Mouse (Mus musculus) kidney, adult 2 months (tissue): Measurements from ENCODE around the gene Krtdap. TPM values are rescaled to one million over a fixed set of nuclear protein-coding genes. Genes with fewer than 3 reads are reported as not detected.

Experiments
- DNase-seq: peaks from one replicate; pipeline ENCODE4 v3.0.0; 2021
- H3K27ac ChIP-seq: fragments of 200-500 bp; 2 replicates; pipeline ENCODE4 v1.5.1; 2012; ENCODE audit warnings: low read depth, low read length, control low read depth, inconsistent platforms; ENCODE audit not compliant: insufficient read depth
- H3K27me3 ChIP-seq: fragments of 200-500 bp; replicated peaks from 2 replicates; pipeline ENCODE4 v1.6.1; 2012; ENCODE audit warnings: mild to moderate bottlenecking, moderate library complexity, low read length, inconsistent platforms; ENCODE audit not compliant: control insufficient read depth, insufficient read depth
- H3K36me3 ChIP-seq: fragments of 200-500 bp; 2 replicates; pipeline ENCODE4 v1.6.1; 2012; ENCODE audit warnings: mild to moderate bottlenecking, moderate library complexity, low read length, inconsistent platforms; ENCODE audit not compliant: control insufficient read depth, insufficient read depth
- H3K4me1 ChIP-seq: fragments of 200-500 bp; 2 replicates; pipeline ENCODE4 v1.6.1; 2011; ENCODE audit warnings: low read length; ENCODE audit not compliant: control insufficient read depth, insufficient read depth
- H3K4me3 ChIP-seq: fragments of 200-500 bp; 2 replicates; pipeline ENCODE4 v1.5.1; 2011; ENCODE audit warnings: mild to moderate bottlenecking, low read depth, low read length, control low read depth; ENCODE audit not compliant: insufficient read depth
- CTCF ChIP-seq: fragments of 200-500 bp; conservative IDR thresholded peaks from 2 replicates; pipeline ENCODE4 v1.5.1; 2011; ENCODE audit warnings: low read depth, mild to moderate bottlenecking, control low read depth, low read length, moderate library complexity, mixed read lengths; ENCODE audit not compliant: insufficient read depth, insufficient read length
- POLR2A ChIP-seq: fragments of 200-500 bp; IDR thresholded peaks from one replicate; pipeline ENCODE4 v1.6.1; 2011; ENCODE audit warnings: low read depth, low read length, control low read depth
- whole genome bisulfite sequencing: fragments of 180-500 bp; shearing (Covaris S2); methylation state at CpG from one replicate; pipeline ENCODE4 v1.1.7; 2018; 5-methylcytosine and 5-hydroxymethylcytosine counted together
- polyA plus RNA-seq: library from polyadenylated mRNA; depleted of rRNA; stranded (reverse); fragments of >200 nt; gene quantifications from 2 replicates; pipeline ENCODE4 v1.2.3, GENCODE M21; 2012

The Krtdap gene
- polyA plus RNA-seq, 1 experiment, result not detected

- TF ChIP-seq POLR2A (no peak), CTCF (no peak)
- 38% methylated on average over 9 of the region's 9 CpGs for WGBS
- H3K4me3 ChIP-seq, result no peak overlapping the region
- H3K27ac ChIP-seq, result no peak overlapping the region
- 0 out of 2 replicates have a peak, but pooled peaks cover 2% of the 10 kb centered on the region for H3K4me1 ChIP-seq
- H3K27me3 ChIP-seq, result no peaks in the 10 kb centered on the region
- no peak for DNase-seq
- no peaks in the 10 kb centered on the region for H3K36me3 ChIP-seq
These were observed 24.1 kb downstream of the Krtdap start for GRCm38 (mm10) chr7:30811757-30812290.

GRCm38 (mm10) chr7:30812291-30812807 is 24.7 kb downstream of the Krtdap start:
- WGBS, result 60% methylated on average over 6 of the region's 6 CpGs
- 0 out of 2 replicates have a peak, but pooled peaks cover 2% of the 10 kb centered on the region for H3K4me1 ChIP-seq
- no peak for TF ChIP-seq CTCF
- no peak for TF ChIP-seq POLR2A
- DNase-seq, result peak; percentile 54
- no peak overlapping the region for H3K27ac ChIP-seq
- H3K36me3 ChIP-seq, result no peaks in the 10 kb centered on the region
- no peaks in the 10 kb centered on the region for H3K27me3 ChIP-seq
- no peak overlapping the region for H3K4me3 ChIP-seq

- H3K27me3 ChIP-seq, result no peaks in the 10 kb centered on the region
- H3K4me1 ChIP-seq, result no peaks in the 10 kb centered on the region
- no peak overlapping the region for H3K4me3 ChIP-seq
- WGBS, result 55% methylated on average over 6 of the region's 6 CpGs
- no peaks in the 10 kb centered on the region for H3K36me3 ChIP-seq
- no peak for DNase-seq
- TF ChIP-seq POLR2A (no peak), CTCF (no peak)
- H3K27ac ChIP-seq, result no peak overlapping the region
These were observed 32.4 kb downstream of the Krtdap start for GRCm38 (mm10) chr7:30820131-30820530.

- WGBS, result 37% methylated on average over 7 of the region's 7 CpGs
- no peak for DNase-seq
- Histone ChIP-seq H3K36me3 (no peaks in the 10 kb centered on the region), H3K4me1 (no peaks in the 10 kb centered on the region), H3K27ac (no peak overlapping the region), H3K4me3 (no peak overlapping the region), H3K27me3 (no peaks in the 10 kb centered on the region)
- no peak for TF ChIP-seq POLR2A
- no peak for TF ChIP-seq CTCF
These were observed 33.3 kb downstream of the Krtdap start for GRCm38 (mm10) chr7:30820854-30821445.

- no peak overlapping the region for H3K27ac ChIP-seq
These were observed 33.8 kb downstream of the Krtdap start for GRCm38 (mm10) chr7:30821532-30821931.

GRCm38 (mm10) chr7:30823675-30824074 is 36.0 kb downstream of the Krtdap start, which contains the start of gene Ffar2:
Ffar2 (minus strand) TSS chr7:30823775.
- Histone ChIP-seq H3K4me3 (no peak within 1 kb of the TSS), H3K27me3 (no peaks in the 10 kb centered on the region), H3K4me1 (no peaks in the 10 kb centered on the region), H3K36me3 (no peaks in the 10 kb centered on the region), H3K27ac (no peak within 1 kb of the TSS)
- no peak for DNase-seq
- TF ChIP-seq POLR2A (no peak), CTCF (no peak)
- 91% methylated on average over 18 of the region's 18 CpGs for WGBS

More at GRCm38 (mm10) chr7:30821532-30821931, 33.8 kb downstream of the Krtdap start:
- no peaks in the 10 kb centered on the region for H3K36me3 ChIP-seq
- DNase-seq, result peak; percentile 38
- no peaks in the 10 kb centered on the region for H3K4me1 ChIP-seq
- WGBS, result 56% methylated on average over 5 of the region's 5 CpGs
- TF ChIP-seq POLR2A (no peak), CTCF (no peak)
- H3K4me3 ChIP-seq, result no peak overlapping the region
- no peaks in the 10 kb centered on the region for H3K27me3 ChIP-seq

- 82% methylated on average over 3 of the region's 3 CpGs for WGBS
- H3K27me3 ChIP-seq, result no peaks in the 10 kb centered on the region
- no peak overlapping the region for H3K4me3 ChIP-seq
- TF ChIP-seq POLR2A, result no peak
- no peak for TF ChIP-seq CTCF
- no peak for DNase-seq
- H3K36me3 ChIP-seq, result no peaks in the 10 kb centered on the region
- H3K27ac ChIP-seq, result no peak overlapping the region
- H3K4me1 ChIP-seq, result no peaks in the 10 kb centered on the region
These were observed 36.6 kb downstream of the Krtdap start for GRCm38 (mm10) chr7:30824306-30824705.
